Mouse (Mus musculus) lung, embryonic 14.5 days (tissue): ENCODE data around the gene Capn13. TPM values are rescaled to one million over a fixed set of nuclear protein-coding genes. Genes with fewer than 3 reads are reported as not detected.

ENCODE experiments used
- ATAC-seq: fragments of 200-750 bp; cut with Nextera tagmentation; 2 replicates; pipeline ENCODE4 v1.8.0; 2017; ENCODE audit warnings: mild to moderate bottlenecking, moderate TSS enrichment, moderate library complexity; ENCODE audit not compliant: insufficient read depth
- DNase-seq: peaks from one replicate; pipeline ENCODE4 v3.0.0-alpha.2; 2015
- H3K27ac ChIP-seq: fragments of 300-500 bp; sonication (generic); 2 replicates; pipeline ENCODE4 v1.5.1; 2014; ENCODE audit warnings: low read depth, mild to moderate bottlenecking, moderate library complexity
- H3K27me3 ChIP-seq: fragments of 300-500 bp; sonication (generic); 2 replicates; pipeline ENCODE4 v1.6.1; 2014; ENCODE audit warnings: low read length, control low read depth; ENCODE audit not compliant: insufficient read depth
- H3K36me3 ChIP-seq: fragments of 300-500 bp; sonication (generic); 2 replicates; pipeline ENCODE4 v1.6.1; 2014; ENCODE audit warnings: control low read depth; ENCODE audit not compliant: insufficient read depth
- H3K4me1 ChIP-seq: fragments of 300-500 bp; sonication (generic); 2 replicates; pipeline ENCODE4 v1.6.1; 2014; ENCODE audit warnings: antibody characterized with exemption, control low read depth; ENCODE audit not compliant: insufficient read depth
- H3K4me2 ChIP-seq: fragments of 300-500 bp; sonication (generic); 2 replicates; pipeline ENCODE4 v1.6.1; 2014; ENCODE audit warnings: mild to moderate bottlenecking
- H3K4me3 ChIP-seq: fragments of 300-500 bp; sonication (generic); 2 replicates; pipeline ENCODE4 v1.5.1; 2014; ENCODE audit warnings: low read depth, low read length
- H3K9ac ChIP-seq: fragments of 300-500 bp; sonication (generic); 2 replicates; pipeline ENCODE4 v1.6.1; 2014
- H3K9me3 ChIP-seq: fragments of 300-500 bp; sonication (generic); 2 replicates; pipeline ENCODE4 v1.6.1; 2016; ENCODE audit warnings: low read depth, low read length, control low read depth
- CTCF ChIP-seq: IDR thresholded peaks from 2 replicates; pipeline ENCODE4 v1.5.1; 2016; ENCODE audit warnings: antibody characterized with exemption, low read depth
- WGBS: fragments of 180-500 bp; shearing (Covaris S2); extraction: QIAGEN DNeasy Blood & Tissue Kit; methylation state at CpG from one replicate; pipeline ENCODE4 v1.1.7; 2014; 5-methylcytosine and 5-hydroxymethylcytosine counted together
- polyA plus RNA-seq: library from polyadenylated mRNA; unstranded; fragments of >200 nt; fragmentation: Nextera tagmentation; extraction: Ambion mirVana; gene quantifications from 2 replicates; pipeline ENCODE4 v1.2.1, GENCODE M21; 2014

Gene Capn13
- polyA plus RNA-seq, 1 experiment from 2014 or later: not detected

DNA sequence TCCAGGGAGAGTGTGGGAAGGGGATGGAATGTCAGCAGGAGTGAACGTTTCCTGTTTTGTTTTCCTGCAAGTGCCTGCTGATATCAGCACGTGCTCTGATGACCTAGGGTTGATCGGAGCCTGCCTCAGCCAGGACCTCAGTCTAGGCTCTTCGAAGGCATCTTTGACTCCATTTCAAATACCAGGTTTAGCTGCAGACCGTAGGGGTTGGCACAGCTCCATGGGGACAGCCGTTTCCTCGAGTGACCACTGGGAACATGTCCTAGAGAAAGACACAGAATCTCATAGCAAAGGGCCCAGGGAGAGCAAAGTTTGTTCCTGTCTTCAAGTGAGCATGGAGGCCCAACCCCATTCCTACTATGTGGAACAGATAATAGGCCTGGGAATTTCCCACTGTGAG lies 94.0 kb downstream of the Capn13 start:
- ATAC-seq: no peak
- no peak overlapping the region for H3K9ac ChIP-seq
- H3K27ac ChIP-seq: no peak overlapping the region
- no peak for TF ChIP-seq CTCF
- no peak overlapping the region for H3K4me2 ChIP-seq
- H3K27me3 ChIP-seq: 0 out of 2 replicates have a peak, but pooled peaks cover 6% of the 10 kb centered on the region
- H3K4me1 ChIP-seq: 0 out of 2 replicates have a peak, but pooled peaks cover 2% of the 10 kb centered on the region
- no peak overlapping the region for H3K4me3 ChIP-seq
- H3K9me3 ChIP-seq: no peaks in the 10 kb centered on the region
- H3K36me3 ChIP-seq: no peaks in the 10 kb centered on the region
- 37% methylated on average over 7 of the region's 7 CpGs for WGBS
- DNase-seq: no peak

DNA sequence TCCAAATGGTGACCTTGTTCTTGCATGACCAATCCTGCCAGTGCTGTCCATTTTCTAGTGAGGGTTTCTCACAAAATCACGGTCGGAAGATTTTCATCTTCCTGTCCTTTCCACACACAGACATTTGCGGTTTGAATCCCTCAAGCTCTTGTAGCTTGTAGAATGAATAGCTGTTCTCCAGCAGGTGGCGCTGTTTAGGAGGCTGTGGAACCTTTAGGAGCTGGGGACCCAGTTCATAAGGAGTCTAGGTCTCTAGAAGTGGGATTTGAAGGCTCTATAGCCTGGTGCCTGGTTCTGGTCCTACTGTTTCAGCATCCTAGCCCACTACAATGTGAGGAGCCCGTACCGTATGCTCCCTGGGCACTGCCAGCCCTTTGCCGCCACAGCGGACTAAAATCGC lies 95.0 kb downstream of the Capn13 start:
- H3K4me1 ChIP-seq: 0 out of 2 replicates have a peak, but pooled peaks cover 4% of the 10 kb centered on the region
- H3K9ac ChIP-seq: no peak overlapping the region
- no peak overlapping the region for H3K4me3 ChIP-seq
- ATAC-seq (no peak), DNase-seq (peak; percentile 88)
- 0 out of 2 replicates have a peak, but pooled peaks cover 6% of the 10 kb centered on the region for H3K27me3 ChIP-seq
- no peak overlapping the region for H3K27ac ChIP-seq
- no peak overlapping the region for H3K4me2 ChIP-seq
- H3K36me3 ChIP-seq: no peaks in the 10 kb centered on the region
- no peaks in the 10 kb centered on the region for H3K9me3 ChIP-seq
- WGBS: 57% methylated on average over 9 of the region's 9 CpGs
- TF ChIP-seq CTCF: peak; percentile 82

DNA sequence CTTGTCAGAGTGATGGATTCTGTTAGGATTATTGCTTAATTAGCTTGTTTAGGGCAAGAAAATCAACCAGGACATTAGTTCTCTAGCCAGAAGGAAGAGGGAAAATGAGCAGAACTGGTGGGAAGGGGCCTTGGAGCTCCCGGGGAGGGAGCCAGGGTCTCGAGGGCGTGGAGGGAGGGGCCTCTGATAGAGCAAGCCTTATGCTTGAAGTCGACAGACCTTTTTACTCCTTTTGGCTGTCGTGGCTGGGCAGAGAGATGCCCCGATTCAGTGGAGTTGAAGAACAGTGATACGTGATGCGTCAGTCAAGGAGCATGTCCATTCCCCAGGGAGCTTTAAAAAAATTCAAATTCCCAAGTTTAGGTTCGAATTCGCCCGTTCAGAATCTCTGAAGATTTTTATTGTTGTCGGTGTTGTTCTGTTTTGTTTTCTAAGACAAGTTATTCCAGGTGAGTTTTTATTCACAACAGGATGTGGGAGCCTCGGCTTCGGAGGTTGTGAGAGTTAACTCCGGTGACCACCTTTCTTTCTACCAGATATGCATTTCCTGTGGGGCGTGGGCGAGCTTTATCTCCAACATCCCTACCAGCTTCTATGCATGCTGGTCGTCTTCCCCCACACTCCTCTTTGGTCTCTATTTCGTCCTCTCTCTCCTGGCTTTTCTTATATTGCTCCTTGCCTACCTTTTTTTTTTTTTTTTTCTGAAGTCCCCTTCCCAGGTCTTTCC lies 96.4 kb downstream of the Capn13 start:
- no peak overlapping the region for H3K9ac ChIP-seq
- H3K27me3 ChIP-seq: 0 out of 2 replicates have a peak, but pooled peaks cover 6% of the 10 kb centered on the region
- no peaks in the 10 kb centered on the region for H3K9me3 ChIP-seq
- ATAC-seq: no peak
- TF ChIP-seq CTCF: no peak
- no peak overlapping the region for H3K4me3 ChIP-seq
- DNase-seq: no peak
- H3K27ac ChIP-seq: no peak overlapping the region
- no peak overlapping the region for H3K4me2 ChIP-seq
- WGBS: 55% methylated on average over 19 of the region's 19 CpGs
- H3K36me3 ChIP-seq: no peaks in the 10 kb centered on the region
- H3K4me1 ChIP-seq: peaks cover 4% of the 10 kb centered on the region; the same call in 1 of the 2 replicates

DNA sequence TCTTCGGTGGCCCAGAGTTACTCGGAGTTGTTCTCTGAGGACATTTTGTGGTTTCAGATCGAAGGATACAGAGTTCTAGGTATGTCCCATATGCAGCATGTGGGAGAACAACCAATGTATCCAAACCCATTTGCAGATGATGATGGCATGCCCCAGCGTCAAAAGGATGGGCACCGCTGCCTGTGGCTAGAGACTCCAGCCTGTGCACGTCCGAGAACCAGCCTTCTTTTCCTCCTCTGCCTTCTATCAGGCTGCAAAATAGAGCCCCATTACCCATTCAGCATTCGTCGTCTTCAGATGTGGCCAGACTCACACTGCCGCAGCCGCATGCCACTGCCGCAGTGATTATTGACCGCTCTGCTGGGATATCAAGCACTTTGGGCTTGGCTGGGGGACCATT lies 97.0 kb downstream of the Capn13 start:
- 55% methylated on average over 13 of the region's 13 CpGs for WGBS
- Histone ChIP-seq H3K9me3 (no peaks in the 10 kb centered on the region), H3K27ac (no peak overlapping the region), H3K4me1 (peaks cover 4% of the 10 kb centered on the region; the same call in 1 of the 2 replicates), H3K4me3 (no peak overlapping the region), H3K4me2 (no peak overlapping the region), H3K27me3 (0 out of 2 replicates have a peak, but pooled peaks cover 6% of the 10 kb centered on the region), H3K9ac (no peak overlapping the region), H3K36me3 (no peaks in the 10 kb centered on the region)
- ATAC-seq: no peak
- TF ChIP-seq CTCF: no peak
- DNase-seq: no peak

DNA sequence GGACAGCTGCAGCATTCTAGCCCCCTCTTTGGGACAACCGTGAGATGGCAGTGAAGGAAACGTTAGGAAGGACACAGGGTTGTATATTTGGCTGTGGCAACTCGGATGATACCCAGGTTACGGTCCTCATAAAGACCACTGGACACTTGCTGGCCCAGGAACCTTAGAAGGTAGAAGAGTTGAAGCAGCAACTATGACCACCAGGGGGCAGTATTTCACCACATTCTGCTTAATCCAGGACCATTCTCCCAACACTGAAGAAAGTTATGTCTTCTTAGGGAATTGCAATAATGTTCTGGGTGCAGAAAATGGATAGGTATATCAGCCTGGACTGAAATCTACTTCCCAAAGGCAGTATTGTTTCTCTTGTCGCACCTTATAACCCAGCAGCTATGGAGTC lies 97.4 kb downstream of the Capn13 start:
- DNase-seq: peak; percentile 92
- WGBS: 24% methylated on average over 5 of the region's 5 CpGs
- Histone ChIP-seq H3K27me3 (0 out of 2 replicates have a peak, but pooled peaks cover 6% of the 10 kb centered on the region), H3K4me2 (no peak overlapping the region), H3K27ac (no peak overlapping the region), H3K9ac (no peak overlapping the region), H3K4me1 (peaks cover 4% of the 10 kb centered on the region; the same call in 1 of the 2 replicates), H3K9me3 (no peaks in the 10 kb centered on the region), H3K36me3 (no peaks in the 10 kb centered on the region), H3K4me3 (no peak overlapping the region)
- ATAC-seq: no peak
- TF ChIP-seq CTCF: peak; percentile 83

DNA sequence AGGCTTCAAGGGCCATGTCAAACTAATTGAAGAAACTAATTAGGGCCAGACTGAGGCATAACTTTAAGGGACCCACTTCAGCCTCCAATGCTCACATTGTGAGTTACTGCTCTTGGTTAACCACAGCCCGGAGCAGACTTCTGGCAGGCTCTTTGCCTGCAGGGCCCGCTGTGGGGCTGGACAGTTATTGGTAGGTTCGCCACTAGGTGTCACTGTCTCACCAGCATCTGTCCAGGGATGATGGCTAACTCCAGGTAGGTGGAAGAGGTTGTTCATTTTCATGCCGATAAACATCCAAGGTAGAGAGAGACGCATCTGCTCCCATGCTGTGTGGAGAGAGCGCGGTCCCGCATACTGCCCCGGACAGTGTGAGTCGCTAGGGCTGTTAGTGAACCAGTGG lies 98.6 kb downstream of the Capn13 start:
- 3% methylated on average over 10 of the region's 10 CpGs for WGBS
- Histone ChIP-seq H3K9ac (no peak overlapping the region), H3K4me2 (no peak overlapping the region), H3K4me1 (peaks cover 4% of the 10 kb centered on the region; the same call in 1 of the 2 replicates), H3K36me3 (no peaks in the 10 kb centered on the region), H3K4me3 (no peak overlapping the region), H3K27ac (no peak overlapping the region), H3K9me3 (no peaks in the 10 kb centered on the region), H3K27me3 (0 out of 2 replicates have a peak, but pooled peaks cover 6% of the 10 kb centered on the region)
- DNase-seq: peak; percentile 88
- ATAC-seq: peak; percentile 44; the same call in 1 of the 2 replicates
- TF ChIP-seq CTCF: peak; percentile 94

DNA sequence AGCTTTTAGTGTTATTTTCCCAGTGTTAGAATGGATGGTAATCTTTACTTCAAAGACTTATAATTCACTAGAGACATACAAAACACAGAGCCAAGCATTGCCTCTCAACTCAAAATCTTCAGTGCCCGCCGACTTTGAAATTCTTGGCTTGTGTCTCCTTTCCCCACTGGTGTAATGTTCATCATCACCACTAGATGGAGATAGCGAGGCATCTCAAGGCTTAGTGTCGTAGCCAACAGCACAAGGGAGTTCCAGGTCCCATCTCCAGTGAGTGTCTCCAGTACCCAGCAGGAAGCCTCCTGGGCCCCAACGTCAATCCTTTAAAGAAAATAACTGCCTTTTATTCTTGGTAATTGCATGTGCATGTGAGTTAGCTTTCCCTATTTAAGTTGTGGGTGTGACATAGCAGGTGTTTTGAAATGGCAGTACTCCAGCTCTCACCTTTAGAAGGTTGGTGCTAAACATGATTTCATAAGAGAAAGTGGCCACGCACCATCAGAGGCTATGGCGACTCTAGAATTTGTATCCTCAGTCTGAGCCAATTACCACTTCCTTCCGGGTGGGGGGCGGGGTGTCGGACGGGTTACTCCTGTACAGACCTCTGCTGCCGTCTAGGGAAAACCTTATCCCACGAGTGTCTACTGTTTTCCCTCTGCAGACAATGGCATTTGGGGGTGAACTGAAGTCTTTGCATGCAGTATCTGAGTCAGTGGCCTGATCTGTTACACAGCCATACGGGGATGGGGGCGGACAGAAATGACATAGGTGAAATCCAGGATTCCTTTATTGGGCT lies 99.2 kb downstream of the Capn13 start:
- peak; percentile 40; the same call in 1 of the 2 replicates for ATAC-seq
- Histone ChIP-seq H3K4me2 (no peak overlapping the region), H3K4me1 (peaks cover 4% of the 10 kb centered on the region; the same call in 1 of the 2 replicates), H3K9ac (no peak overlapping the region), H3K27ac (no peak overlapping the region), H3K36me3 (no peaks in the 10 kb centered on the region), H3K9me3 (no peaks in the 10 kb centered on the region), H3K27me3 (0 out of 2 replicates have a peak, but pooled peaks cover 6% of the 10 kb centered on the region), H3K4me3 (no peak overlapping the region)
- 37% methylated on average over 15 of the region's 15 CpGs for WGBS
- TF ChIP-seq CTCF: peak; percentile 94
- DNase-seq: peak; percentile 92
